8 mouse cellular contexts compared by ENCODE assay signal in genomic region chr4:117483931-117484255, GRCm38 (mm10). TPM values are rescaled to one million over a fixed set of nuclear protein-coding genes. Genes with fewer than 3 reads are reported as not detected.
DNase-seq lines count a peak whose midpoint lies in the region; ATAC-seq and TF ChIP-seq lines count a peak whose summit lies in the region.

No protein-coding gene starts in this region.

- DNase-seq in spleen, adult 2 months (ENCODE audit: low read depth in 1 of 2, low spot score in 2 of 2): no peak
- DNase-seq in spleen, postnatal 14 days (ENCODE audit: low spot score in 2 of 2): no peak
- DNase-seq in embryonic facial prominence, embryonic 11.5 days (ENCODE audit: low spot score): peak; percentile 59
- no peak for DNase-seq in heart, postnatal 0 days (ENCODE audit: low spot score)
- DNase-seq in kidney, postnatal 4 days: peak; percentile 56 to 65
- no peak for DNase-seq in right cerebral cortex, postnatal 4 days
- no peak for DNase-seq in cerebellum, adult 18-20 months

- no peak for TF ChIP-seq POLR2A in spleen, adult 2 months (IDR thresholded peaks at IDR 0.05; ENCODE audit: low read depth, low read length)

- H3K36me3 ChIP-seq in spleen, adult 2 months (ENCODE audit: control insufficient read depth, insufficient read depth, low read length): no peaks in the 10 kb centered on the region
- H3K36me3 ChIP-seq in embryonic facial prominence, embryonic 11.5 days (replicated peaks; ENCODE audit: control insufficient read depth, insufficient read depth, low read depth, low read length): no peaks in the 10 kb centered on the region
- H3K36me3 ChIP-seq in heart, postnatal 0 days (replicated peaks; ENCODE audit: control insufficient read depth, insufficient read depth, low read length): no peaks in the 10 kb centered on the region
- no peaks in the 10 kb centered on the region for H3K36me3 ChIP-seq in midbrain, embryonic 16.5 days (ENCODE audit: control insufficient read depth, insufficient read depth, low read length)

- H3K9me3 ChIP-seq in embryonic facial prominence, embryonic 11.5 days (replicated peaks; ENCODE audit: control insufficient read depth, low read length): no peaks in the 10 kb centered on the region
- no peaks in the 10 kb centered on the region for H3K9me3 ChIP-seq in heart, postnatal 0 days (replicated peaks; ENCODE audit: control insufficient read depth, low read length)
- H3K9me3 ChIP-seq in midbrain, embryonic 16.5 days (replicated peaks; ENCODE audit: control insufficient read depth, low read length, poor library complexity, severe bottlenecking): no peaks in the 10 kb centered on the region

- no peak for TF ChIP-seq EP300 in heart, postnatal 0 days (IDR thresholded peaks at IDR 0.05; ENCODE audit: low read depth)

- H3K9ac ChIP-seq in embryonic facial prominence, embryonic 11.5 days (replicated peaks; ENCODE audit: low read length): peak overlapping the region; percentile 7; the same call in 1 of the 2 replicates
- peak overlapping the region; percentile 49 for H3K9ac ChIP-seq in heart, postnatal 0 days (replicated peaks; ENCODE audit: low read depth, low read length)
- peak overlapping the region; percentile 65 for H3K9ac ChIP-seq in midbrain, embryonic 16.5 days (ENCODE audit: low read depth, low read length)

- 3% methylated on average over 15 of the region's 15 CpGs for WGBS in spleen, adult 2 months
- WGBS in embryonic facial prominence, embryonic 11.5 days: 1% methylated on average over 15 of the region's 15 CpGs
- WGBS in heart, postnatal 0 days: 2% methylated on average over 15 of the region's 15 CpGs
- under 1% methylated on average over 15 of the region's 15 CpGs for WGBS in midbrain, embryonic 16.5 days

- peak overlapping the region; percentile 97 for H3K4me2 ChIP-seq in embryonic facial prominence, embryonic 11.5 days (ENCODE audit: low read depth, low read length)
- peak overlapping the region; percentile 87 for H3K4me2 ChIP-seq in heart, postnatal 0 days (ENCODE audit: low read depth, low read length)
- peak overlapping the region; percentile 94 for H3K4me2 ChIP-seq in midbrain, embryonic 16.5 days (ENCODE audit: low read length)

- H3K4me3 ChIP-seq in spleen, adult 2 months (ENCODE audit: extremely low read depth, insufficient read depth, insufficient read length): peak overlapping the region; percentile 44; the same call in 1 of the 2 replicates
- H3K4me3 ChIP-seq in embryonic facial prominence, embryonic 11.5 days (ENCODE audit: low read depth, low read length): peak overlapping the region; percentile 45
- H3K4me3 ChIP-seq in heart, postnatal 0 days (ENCODE audit: low read depth, low read length): peak overlapping the region; percentile 58
- peak overlapping the region; percentile 46 for H3K4me3 ChIP-seq in midbrain, embryonic 16.5 days (ENCODE audit: low read depth, low read length)

- no peak for ATAC-seq in embryonic facial prominence, embryonic 11.5 days (replicated peaks; ENCODE audit: insufficient number of reproducible peaks, low FRiP score, low TSS enrichment, low read depth)
- ATAC-seq in heart, postnatal 0 days (ENCODE audit: insufficient read depth, low read depth): no peak
- no peak for ATAC-seq in midbrain, embryonic 16.5 days

- TF ChIP-seq CTCF in spleen, adult 2 months (IDR thresholded peaks at IDR 0.05; ENCODE audit: extremely low read depth, insufficient read depth, insufficient read length, insufficient replicate concordance): no peak
- no peak for TF ChIP-seq CTCF in heart, postnatal 0 days (IDR thresholded peaks at IDR 0.05; ENCODE audit: low read depth)

- H3K27me3 ChIP-seq in spleen, adult 2 months (ENCODE audit: control insufficient read depth, insufficient read depth, low read length): peaks cover 8% of the 10 kb centered on the region
- peaks cover 11% of the 10 kb centered on the region for H3K27me3 ChIP-seq in embryonic facial prominence, embryonic 11.5 days (ENCODE audit: control insufficient read depth, insufficient read depth, low read length)
- H3K27me3 ChIP-seq in heart, postnatal 0 days (ENCODE audit: control insufficient read depth, insufficient read depth, low read length): peaks cover 21% of the 10 kb centered on the region
- peaks cover 37% of the 10 kb centered on the region for H3K27me3 ChIP-seq in midbrain, embryonic 16.5 days (ENCODE audit: control insufficient read depth, insufficient read depth, low read depth, low read length)

- no peak overlapping the region for H3K27ac ChIP-seq in spleen, adult 2 months (ENCODE audit: insufficient read depth, low read length)
- H3K27ac ChIP-seq in embryonic facial prominence, embryonic 11.5 days (replicated peaks; ENCODE audit: low read depth, low read length): no peak overlapping the region
- no peak overlapping the region for H3K27ac ChIP-seq in heart, postnatal 0 days (ENCODE audit: low read depth)
- peak overlapping the region; percentile 70 for H3K27ac ChIP-seq in midbrain, embryonic 16.5 days (ENCODE audit: low read length)

- H3K4me1 ChIP-seq in spleen, adult 2 months (ENCODE audit: control insufficient read depth, insufficient read depth, insufficient read length): peaks cover 7% of the 10 kb centered on the region
- peaks cover 5% of the 10 kb centered on the region; the same call in 1 of the 2 replicates for H3K4me1 ChIP-seq in embryonic facial prominence, embryonic 11.5 days (ENCODE audit: control insufficient read depth, insufficient read depth, low read length)
- H3K4me1 ChIP-seq in heart, postnatal 0 days (ENCODE audit: control insufficient read depth, insufficient read depth): 0 out of 2 replicates have a peak, but pooled peaks cover 6% of the 10 kb centered on the region
- peaks cover 10% of the 10 kb centered on the region for H3K4me1 ChIP-seq in midbrain, embryonic 16.5 days (ENCODE audit: control insufficient read depth, insufficient read depth, low read length)

RNA-seq across cellular contexts. Expression of gene Rnf220, which starts 13.0 kb away (rescaled TPM):
- 95.4 and 115 TPM in 2 replicates for polyA plus RNA-seq in spleen, adult 2 months (2012; rRNA removed)
- polyA plus RNA-seq in embryonic facial prominence, embryonic 11.5 days (2014; fragmentation: Nextera tagmentation; extraction: Ambion mirVana): 51.5 and 55.0 TPM in 2 replicates
- total RNA-seq in heart, postnatal 0 days (2014; rRNA removed; ENCODE audit: low replicate concordance): 42.6 and 62.3 TPM in 2 replicates
- 24.6 and 25.6 TPM in 2 replicates for polyA plus RNA-seq in heart, postnatal 0 days (2015; fragmentation: Nextera tagmentation; extraction: Ambion mirVana)
- polyA plus RNA-seq in midbrain, embryonic 16.5 days (2015; fragmentation: Nextera tagmentation; extraction: Ambion mirVana): 137 and 150 TPM in 2 replicates

Comparison
In these comparisons a context has a peak if more than half of its experiments do, and no peak if none do; other contexts are left out.
1. DNase-seq: peak in embryonic facial prominence, embryonic 11.5 days (single experiment) and kidney, postnatal 4 days (2 of 2); none in spleen, adult 2 months (0 of 2), spleen, postnatal 14 days (0 of 2), heart, postnatal 0 days (single experiment), right cerebral cortex, postnatal 4 days (single experiment) and cerebellum, adult 18-20 months (0 of 2).
2. H3K9ac ChIP-seq: peak in every context shown above with its lines; median percentile 65 in midbrain, embryonic 16.5 days; 49 in heart, postnatal 0 days; 7 in embryonic facial prominence, embryonic 11.5 days.
3. Peak in every context shown above with its lines, with median percentiles within 50 percentile points of each other: H3K4me3 ChIP-seq and H3K4me2 ChIP-seq.